Mouse (Mus musculus) gastrocnemius, postnatal 25 days (tissue): ENCODE data around the gene Zkscan14. TPM values are rescaled to one million over a fixed set of nuclear protein-coding genes. Genes with fewer than 3 reads are reported as not detected.

ENCODE experiments used
- DNase-seq: peaks from one replicate; pipeline ENCODE4 v3.0.0; 2022
- total RNA-seq, 2 experiments: library from RNA; stranded (reverse); gene quantifications; 1 replicate in 1 of 2; 2 replicates in 1 of 2; pipeline ENCODE4 v1.2.3; 2021

Gene Zkscan14
- total RNA-seq, 2 experiments from 2014 or later = 7.8 to 9.7 TPM

GRCm38 (mm10) chr5:145202446-145202845 lies 778 bp upstream of the Zkscan14 start:
- DNase-seq = no peak

GRCm38 (mm10) chr5:145200387-145200786 lies 1.3 kb downstream of the Zkscan14 start:
- no peak for DNase-seq

- DNase-seq = no peak
Measured at GRCm38 (mm10) chr5:145191962-145192361, 9.7 kb downstream of the Zkscan14 start, which contains the start of gene Atp5j2. Gene Atp5j2 (minus strand): TSS chr5:145192062.

DNA sequence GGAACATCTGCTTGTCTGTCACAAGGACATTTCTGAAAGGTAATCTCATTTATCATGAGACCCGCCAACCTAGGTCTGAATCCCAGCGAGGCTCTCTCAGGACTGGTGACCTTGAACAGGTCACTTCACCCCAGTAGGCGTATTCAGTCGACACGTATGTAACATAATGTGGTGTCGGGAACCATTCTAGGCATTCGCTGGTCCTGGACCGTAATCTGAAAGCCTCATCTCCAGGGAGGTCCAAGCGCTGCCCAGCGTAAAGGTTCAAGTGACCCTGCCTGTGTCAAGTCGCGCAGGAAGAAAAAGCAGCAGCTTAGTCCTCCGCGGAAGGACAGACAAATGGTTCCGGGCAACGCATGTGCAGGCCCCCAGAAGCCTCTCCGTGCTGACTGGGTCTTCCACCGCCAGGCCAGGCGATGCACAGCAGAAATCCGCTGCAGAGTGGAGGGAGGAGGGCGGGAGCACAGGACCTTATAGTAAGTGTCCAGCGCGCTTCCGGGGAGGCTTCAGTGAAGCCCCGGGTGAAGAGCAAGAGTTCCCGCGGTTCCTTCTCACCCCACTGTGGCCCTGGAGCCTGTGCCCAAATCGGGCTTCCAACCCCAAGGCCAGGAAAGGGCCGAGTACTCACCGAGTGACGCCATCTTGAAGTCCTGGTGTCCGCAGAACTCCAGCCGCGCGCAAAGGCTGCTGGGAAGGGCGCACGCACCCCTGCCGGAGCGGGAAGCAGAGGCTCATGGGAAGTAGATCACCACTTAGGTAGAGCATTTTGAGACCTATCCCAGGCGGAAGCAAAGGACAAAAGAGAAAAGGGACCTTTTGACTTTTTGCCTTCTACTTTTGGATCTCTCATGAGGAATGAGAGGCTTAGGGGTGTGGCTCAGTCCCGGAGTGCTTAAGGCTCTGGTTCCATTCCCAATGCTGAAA lies 10.5 kb downstream of the Zkscan14 start:
- peak; percentile 89 for DNase-seq

DNA sequence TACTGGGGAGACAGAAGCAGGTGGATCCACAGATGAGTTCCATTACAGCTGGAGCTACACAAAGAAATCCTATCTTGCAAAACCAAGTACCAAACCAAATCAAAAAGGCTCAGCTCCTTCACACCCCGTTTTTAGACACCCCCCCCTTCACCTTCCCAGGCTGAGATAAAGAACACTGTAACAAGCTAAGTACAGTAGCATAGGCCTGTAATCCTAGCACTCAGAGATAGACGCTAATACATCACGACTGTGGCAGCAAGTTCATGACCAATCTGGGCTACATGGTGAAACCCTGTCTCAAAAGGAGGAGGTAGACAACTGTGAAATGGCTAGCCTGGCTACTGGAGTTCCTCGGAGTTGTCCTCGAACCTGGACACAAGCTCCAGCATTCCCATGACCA lies 11.3 kb downstream of the Zkscan14 start:
- no peak for DNase-seq

GRCm38 (mm10) chr5:145189416-145189815 lies 12.3 kb downstream of the Zkscan14 start:
- no peak for DNase-seq

DNA sequence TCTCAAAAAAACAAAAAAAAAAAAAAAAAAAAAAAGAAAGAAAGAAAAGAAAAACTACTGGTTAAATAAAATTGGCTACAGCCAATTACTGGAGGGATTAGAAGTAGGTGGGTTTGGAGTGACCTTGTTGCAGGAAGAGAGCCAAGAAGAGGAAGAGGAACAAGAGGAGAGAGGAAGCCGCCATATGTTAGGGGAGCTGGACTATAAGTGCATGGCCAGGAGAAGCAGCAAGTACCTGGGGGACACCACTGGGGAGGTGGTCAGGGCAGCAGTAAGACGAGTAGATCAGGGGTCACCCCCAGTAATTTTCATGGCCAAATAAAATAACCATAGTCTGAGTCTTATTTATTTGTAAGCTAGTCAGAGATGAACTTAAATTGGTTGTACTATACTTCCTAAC lies 16.4 kb downstream of the Zkscan14 start:
- no peak for DNase-seq

GRCm38 (mm10) chr5:145178461-145178980 lies 23.1 kb downstream of the Zkscan14 start:
- no peak for DNase-seq

- no peak for DNase-seq
Measured at GRCm38 (mm10) chr5:145167306-145167661, 34.4 kb downstream of the Zkscan14 start.

DNA sequence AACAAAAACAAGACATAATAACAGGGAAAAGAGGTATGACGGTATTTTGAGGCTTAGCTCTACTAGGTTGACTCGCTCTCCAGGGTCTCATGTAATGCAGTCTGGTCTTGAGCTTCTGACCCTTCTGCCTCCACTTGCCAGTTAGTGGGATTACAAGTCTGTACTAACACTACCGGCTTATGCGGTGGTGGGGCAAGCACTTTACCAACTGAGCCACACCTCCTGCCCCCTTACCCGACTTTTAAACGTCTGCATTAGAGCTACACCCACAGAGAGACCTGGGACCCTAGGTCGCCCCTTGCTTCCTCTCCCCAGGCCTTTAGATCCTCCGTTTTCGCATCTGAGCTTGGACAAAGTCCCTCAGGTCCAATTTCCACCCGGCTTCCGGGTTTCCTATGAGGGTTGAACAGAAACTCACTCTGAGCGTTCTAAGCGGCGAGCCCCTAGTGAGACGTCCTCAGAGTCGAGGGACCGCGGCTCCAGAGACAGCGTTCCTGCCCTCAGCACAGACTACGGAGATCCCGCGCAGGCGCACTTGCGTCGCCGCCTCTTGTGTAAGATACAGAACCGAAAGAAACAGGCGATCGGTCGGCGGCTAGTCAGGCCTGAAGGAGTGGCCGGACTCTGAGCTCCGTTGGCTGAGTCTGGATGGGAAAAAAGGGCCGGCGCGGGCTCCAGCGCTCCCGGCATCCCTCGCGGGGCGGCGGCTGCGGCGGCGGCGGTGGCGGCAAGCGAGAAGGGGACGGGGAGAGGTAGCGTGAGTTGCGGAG lies 34.9 kb downstream of the Zkscan14 start, which contains the start of the genes Ptcd1 and Cpsf4:
TSS of gene Ptcd1 (minus strand) at position 573 of the 770 bp plus-strand sequence.
TSS of gene Cpsf4 (plus strand) at position 678 of the 770 bp plus-strand sequence.
- peak; percentile 98 for DNase-seq

DNA sequence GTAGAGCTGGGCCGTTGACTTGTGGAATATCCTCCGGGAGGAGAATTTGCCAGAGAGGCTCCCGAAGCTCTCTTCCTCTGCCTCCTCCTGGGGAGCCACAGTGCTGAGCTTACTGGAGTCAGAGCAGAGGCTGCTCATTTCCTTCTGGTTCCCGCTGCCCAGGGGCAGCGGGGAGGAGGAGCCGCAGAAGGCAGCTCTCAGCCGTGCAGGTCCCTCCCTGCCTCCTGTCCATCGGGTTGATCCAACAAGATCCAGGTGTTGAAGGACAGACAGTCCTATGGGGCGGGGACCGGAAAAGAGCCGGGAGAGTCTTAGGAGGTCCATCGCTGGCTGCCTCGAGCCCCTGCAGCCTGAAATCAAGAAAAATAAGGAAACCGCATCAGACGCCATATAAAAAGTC lies 36.5 kb downstream of the Zkscan14 start:
- DNase-seq = no peak

- DNase-seq = no peak
Measured at GRCm38 (mm10) chr5:145164710-145165109, 37.0 kb downstream of the Zkscan14 start.

DNA sequence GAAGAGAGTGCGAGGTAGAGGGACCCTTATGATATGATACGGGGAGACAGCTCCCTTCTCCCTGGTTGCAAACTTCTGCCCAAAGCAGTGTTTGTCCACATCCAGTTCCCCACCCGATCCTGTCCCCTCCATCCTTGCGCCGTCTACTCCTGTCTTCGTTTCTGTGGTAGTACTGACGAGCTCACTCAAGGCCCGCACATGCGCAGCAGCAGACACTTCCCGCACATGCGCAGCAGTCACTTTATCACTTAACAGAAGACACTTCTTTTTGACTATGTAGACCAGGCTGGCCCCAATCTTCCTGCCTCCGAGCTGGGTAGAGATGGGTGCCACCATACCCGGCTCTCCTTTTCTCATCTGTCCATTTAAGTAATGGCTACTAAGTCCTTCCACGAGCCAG lies 40.3 kb downstream of the Zkscan14 start:
- DNase-seq = no peak

DNA sequence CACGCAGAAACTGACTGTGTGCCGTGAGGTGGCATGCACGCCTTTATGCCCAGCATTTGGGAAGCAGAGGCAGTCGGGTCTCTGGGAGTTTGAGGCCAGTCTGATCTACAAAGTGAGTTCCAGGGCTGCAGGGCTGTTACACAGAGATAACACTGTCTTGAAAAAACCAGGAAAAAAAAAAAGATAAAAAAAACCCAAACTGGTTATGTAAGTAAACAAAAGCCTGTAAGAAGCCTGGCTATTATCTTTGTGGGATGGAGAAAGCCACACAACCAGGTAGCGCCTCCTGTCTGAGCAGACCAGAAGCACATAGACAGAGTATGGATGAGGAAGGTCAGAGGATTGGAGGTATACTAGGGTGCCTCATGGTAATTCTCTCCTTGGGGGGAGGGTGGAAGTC lies 49.0 kb downstream of the Zkscan14 start:
- no peak for DNase-seq

- no peak for DNase-seq
Measured at GRCm38 (mm10) chr5:145149294-145149693, 52.4 kb downstream of the Zkscan14 start.

DNA sequence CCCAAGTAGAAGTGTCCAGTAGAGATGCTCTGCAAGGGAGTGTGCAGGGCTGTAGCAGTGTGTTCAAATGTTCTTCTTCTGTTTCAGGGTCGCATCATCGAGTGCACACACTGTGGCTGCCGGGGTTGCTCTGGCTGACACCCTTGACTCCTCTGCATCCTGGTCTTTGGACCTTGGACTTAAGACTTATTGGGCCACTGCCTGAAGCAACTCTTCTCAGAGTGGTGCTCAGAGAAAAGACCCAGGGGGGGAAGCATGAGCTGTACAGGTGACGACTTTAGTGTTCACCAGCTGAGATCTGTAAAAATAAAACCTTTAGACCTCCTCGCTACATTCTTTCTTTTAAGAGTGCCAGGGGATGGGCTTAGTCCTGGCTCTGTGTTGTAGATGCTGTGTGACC lies 53.9 kb downstream of the Zkscan14 start:
- no peak for DNase-seq

Other genes starting within 250 kb of the Zkscan14 start
- gene Smurf1, start 236.0 kb downstream of the Zkscan14 start, total RNA-seq = 10 to 100 TPM; 11.5 to 12.6 TPM
- gene Gm4871, start 169.1 kb downstream of the Zkscan14 start, total RNA-seq = not detected
- not detected for gene 1700018F24Rik, start 158.9 kb downstream of the Zkscan14 start, total RNA-seq
- 10 to 100 TPM; 26.6 to 32.2 TPM for gene Arpc1a, start 118.0 kb downstream of the Zkscan14 start, total RNA-seq
- not detected for gene Kpna7, start 117.8 kb downstream of the Zkscan14 start, total RNA-seq
- gene Arpc1b, start 87.7 kb downstream of the Zkscan14 start, total RNA-seq = 10 to 100 TPM; 32.4 to 46.8 TPM
- gene Pdap1, start 61.6 kb downstream of the Zkscan14 start, total RNA-seq = 10 to 100 TPM; 50.0 to 50.6 TPM
- 10 to 100 TPM; 48.4 to 53.7 TPM for gene Bud31, start 61.5 kb downstream of the Zkscan14 start, total RNA-seq
- 10 to 100 TPM; 11.3 to 11.4 TPM for gene Ptcd1, start 34.8 kb downstream of the Zkscan14 start, total RNA-seq
- 1 to 10 TPM; 6.7 to 7.2 TPM for gene Cpsf4, start 34.7 kb downstream of the Zkscan14 start, total RNA-seq
- gene Atp5j2, start 9.8 kb downstream of the Zkscan14 start, total RNA-seq = 100 to 1,000 TPM; 674 to 757 TPM
- 1 to 10 TPM; 6.7 to 6.9 TPM for gene Zkscan5, start 2.7 kb upstream of the Zkscan14 start, total RNA-seq
- gene Zfp655, start 29.8 kb upstream of the Zkscan14 start, total RNA-seq = 10 to 100 TPM; 10.9 to 12.6 TPM
- 1 to 10 TPM; 6.8 to 7.0 TPM for gene Zscan25, start 78.6 kb upstream of the Zkscan14 start, total RNA-seq
- gene Cyp3a57, start 143.4 kb upstream of the Zkscan14 start, total RNA-seq = not detected